Mouse (Mus musculus) erythroblast, adult 5-6 weeks (primary cell): ENCODE data around the gene Ppm1l. TPM values are rescaled to one million over a fixed set of nuclear protein-coding genes. Genes with fewer than 3 reads are reported as not detected.

Source experiments
- total RNA-seq, 2 experiments: library from RNA; stranded (forward) in 1 of 2; stranded (reverse) in 1 of 2; fragments of 150-400 nt in 1 of 2; fragments of 200-764, 138-1000 nt in 1 of 2; gene quantifications; 2 replicates each; pipeline versions ENCODE4 v1.2.3 to v1.2.4; 2015 to 2017; ENCODE audit warnings: low replicate concordance in 2 of 2

Ppm1l gene
- total RNA-seq, 2 experiments from 2014 or later, result 4.8 to 12.9 TPM

Other genes with a start within 250 kb of the Ppm1l start
- 18.0 and 21.3 TPM in 2 replicates for gene Kpna4, start 189.7 kb upstream of the Ppm1l start, total RNA-seq (2015; ENCODE audit: low replicate concordance)
- gene Kpna4, start 189.7 kb upstream of the Ppm1l start, total RNA-seq (2017; ENCODE audit: low replicate concordance), result 26.9 and 29.1 TPM in 2 replicates
- gene Arl14, start 94.4 kb upstream of the Ppm1l start, total RNA-seq (2015; ENCODE audit: low replicate concordance), result not detected in 2 replicates
- not detected in 2 replicates for gene Arl14, start 94.4 kb upstream of the Ppm1l start, total RNA-seq (2017; ENCODE audit: low replicate concordance)